Mouse (Mus musculus) adrenal gland, adult 18-20 months (tissue): ENCODE results near the gene Bckdhb. TPM values are rescaled to one million over a fixed set of nuclear protein-coding genes. Genes with fewer than 3 reads are reported as not detected.
"Not testable (repeated sequence)": the region's sequence is repeated elsewhere in the genome, so short reads cannot be mapped to it uniquely, and the experiment has no call there.

Experiments used
- DNase-seq, 2 experiments: peaks; one replicate each; pipeline ENCODE4 v3.0.0; 2021 to 2022; ENCODE audit warnings: low spot score in 2 of 2
- total RNA-seq, 2 experiments: library from RNA; stranded (reverse); gene quantifications; 1 replicate in 1 of 2; 2 replicates in 1 of 2; pipeline ENCODE4 v1.2.3; 2021

Gene Bckdhb
- total RNA-seq, 2 experiments from 2014 or later, result 75.3 to 113 TPM

DNA sequence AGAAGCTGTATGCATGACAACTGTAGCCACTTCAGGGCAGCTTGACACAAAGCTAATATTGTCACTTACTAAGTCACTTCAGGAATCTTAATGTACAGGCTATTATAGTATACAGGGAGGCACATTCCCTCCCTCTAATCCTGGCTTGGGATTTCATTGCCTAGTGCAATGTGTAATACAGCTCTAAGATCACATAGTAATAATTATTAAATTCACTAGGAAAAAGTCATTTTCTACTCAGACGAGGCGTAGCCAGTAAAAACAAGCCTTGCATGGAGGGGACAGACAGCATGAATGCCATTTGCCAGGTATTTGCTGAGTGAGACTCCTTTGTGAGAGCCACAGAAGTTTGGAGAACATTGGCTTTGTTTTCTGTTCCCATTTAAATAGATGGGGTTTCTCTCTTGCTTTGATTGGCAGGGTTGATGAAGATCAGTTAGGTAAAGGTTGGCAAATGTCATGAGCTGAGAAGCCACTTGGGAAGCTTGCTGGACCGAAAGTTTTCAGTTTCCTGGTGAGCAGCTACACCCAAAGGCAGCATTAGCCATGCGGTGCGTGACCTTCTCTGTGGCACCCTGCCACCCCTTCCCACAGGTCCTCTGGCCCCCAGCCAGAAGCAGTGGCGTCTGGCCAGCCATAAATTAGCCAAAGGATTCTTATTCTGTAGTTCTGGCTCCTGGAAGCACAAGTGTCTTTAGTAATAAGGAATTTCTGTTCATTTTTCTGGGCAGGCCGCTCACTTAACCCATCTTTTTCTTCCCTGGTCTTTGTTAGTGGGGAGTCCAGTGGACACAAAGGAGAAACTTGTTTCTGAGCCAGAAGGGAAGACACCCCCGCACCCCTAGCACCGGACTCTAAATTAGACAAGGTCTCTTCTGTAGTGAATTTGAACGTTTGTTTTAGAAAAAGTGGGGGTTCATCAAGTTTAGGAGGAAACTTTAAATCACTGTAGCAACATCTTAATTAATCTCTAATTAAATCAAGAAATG, 37.4 kb downstream of the Bckdhb start:
- peak; percentile 56 to 64 for DNase-seq

- DNase-seq, result no peak
Observed at GRCm38 (mm10) chr9:83963296-83963695, 38.4 kb downstream of the Bckdhb start.

- DNase-seq, result no peak
Observed at GRCm38 (mm10) chr9:83964376-83964775, 39.4 kb downstream of the Bckdhb start.

- DNase-seq, result peak in 1 of 2 experiments; percentile 20
Observed at GRCm38 (mm10) chr9:83967439-83968050, 42.6 kb downstream of the Bckdhb start.

DNA sequence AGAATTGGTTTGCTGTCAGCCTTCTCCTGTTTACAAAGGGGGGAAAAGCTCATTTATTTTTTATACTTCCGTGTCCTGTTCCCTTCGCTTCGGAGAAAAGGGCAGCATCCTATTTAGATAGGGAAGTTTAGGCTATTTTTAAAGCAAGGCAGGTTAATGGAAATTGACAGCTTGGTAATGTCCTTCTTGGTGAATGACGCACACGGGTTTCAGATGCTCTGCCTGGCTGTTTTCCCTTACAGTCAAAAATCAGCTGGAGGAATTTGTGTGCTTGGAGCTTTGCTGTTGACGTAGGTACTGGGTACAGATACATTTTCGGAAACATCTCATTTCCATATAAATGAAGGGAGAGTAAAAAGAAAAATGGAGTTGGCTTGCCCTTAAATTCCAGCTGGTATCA, 44.4 kb downstream of the Bckdhb start:
- DNase-seq, result no peak

- DNase-seq, result no peak
Observed at GRCm38 (mm10) chr9:83973467-83973866, 48.5 kb downstream of the Bckdhb start.

- no peak for DNase-seq
Observed at GRCm38 (mm10) chr9:83975811-83976210, 50.9 kb downstream of the Bckdhb start.

- no peak for DNase-seq
Observed at GRCm38 (mm10) chr9:83981234-83981633, 56.3 kb downstream of the Bckdhb start.

GRCm38 (mm10) chr9:84008961-84009360, 84.0 kb downstream of the Bckdhb start:
- no peak for DNase-seq

GRCm38 (mm10) chr9:84011146-84011545, 86.2 kb downstream of the Bckdhb start:
- no peak for DNase-seq

GRCm38 (mm10) chr9:84018141-84018540, 93.2 kb downstream of the Bckdhb start:
- DNase-seq, result not testable (repeated sequence)

GRCm38 (mm10) chr9:84019627-84020026, 94.7 kb downstream of the Bckdhb start:
- DNase-seq, result no peak

DNA sequence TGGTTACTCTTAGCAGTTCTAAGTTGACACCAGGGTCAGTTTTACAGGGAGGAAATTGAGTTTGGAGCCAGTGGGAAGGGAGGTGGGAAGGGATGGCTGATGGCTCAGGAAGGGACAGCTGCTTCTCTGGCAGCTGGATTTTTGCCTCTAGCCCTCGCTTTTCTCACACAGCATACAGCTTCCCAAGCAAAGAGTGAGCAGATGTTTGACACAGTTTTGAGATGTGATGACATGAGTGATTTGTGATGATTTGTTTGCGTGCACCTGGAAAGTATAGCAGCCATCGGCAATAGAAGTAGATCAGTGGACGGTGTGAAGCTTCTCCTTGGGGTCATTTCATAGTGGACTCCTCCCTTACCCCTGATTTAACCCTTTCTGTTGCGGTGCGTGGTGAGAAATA, 96.2 kb downstream of the Bckdhb start:
- DNase-seq, result no peak

- no peak for DNase-seq
Observed at GRCm38 (mm10) chr9:84028120-84028519, 103.2 kb downstream of the Bckdhb start.

GRCm38 (mm10) chr9:84030691-84031290, 105.8 kb downstream of the Bckdhb start:
- no peak for DNase-seq

DNA sequence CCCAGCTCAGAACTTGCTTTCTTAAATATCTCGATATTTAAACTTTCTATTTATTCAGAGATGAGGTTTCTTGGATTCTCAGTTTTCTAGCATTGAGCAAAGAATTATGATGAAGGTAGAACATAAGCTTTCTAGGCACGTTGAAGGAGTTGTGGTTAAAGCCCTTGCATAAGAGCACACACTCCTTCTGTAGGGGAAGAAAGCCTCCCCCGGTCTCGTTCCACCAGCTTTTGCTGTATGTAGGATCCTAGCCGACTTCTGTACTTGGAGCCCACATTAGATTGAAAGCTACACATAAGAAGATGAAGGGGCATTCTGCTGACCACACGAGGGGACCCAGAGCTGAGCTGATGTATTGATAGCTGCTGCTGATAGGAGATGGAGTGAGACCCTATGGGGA, 106.5 kb downstream of the Bckdhb start:
- no peak for DNase-seq

GRCm38 (mm10) chr9:84032669-84033341, 107.9 kb downstream of the Bckdhb start:
- no peak for DNase-seq

GRCm38 (mm10) chr9:84036046-84036445, 111.1 kb downstream of the Bckdhb start:
- DNase-seq, result no peak

GRCm38 (mm10) chr9:84037224-84037623, 112.3 kb downstream of the Bckdhb start:
- DNase-seq, result no peak

DNA sequence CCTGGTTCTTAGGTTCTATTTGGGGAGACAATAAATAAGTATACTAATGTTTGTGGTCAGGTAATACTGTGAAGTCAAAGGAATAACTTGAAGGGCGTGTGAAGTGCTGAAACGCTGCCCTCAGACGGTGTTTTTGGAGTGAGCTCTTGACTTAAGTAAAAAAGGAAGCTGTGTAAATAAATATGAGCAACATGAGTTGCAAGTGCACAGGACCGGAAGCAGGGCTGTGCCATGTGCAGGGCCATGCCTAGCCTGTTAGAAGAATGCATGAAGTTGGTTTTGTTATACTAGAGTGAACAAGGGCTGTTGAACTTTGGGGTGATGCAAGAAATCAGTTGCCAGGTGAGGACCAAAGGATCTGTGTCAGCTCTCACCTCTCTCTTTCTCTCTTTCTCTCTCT, 114.0 kb downstream of the Bckdhb start:
- no peak for DNase-seq

DNA sequence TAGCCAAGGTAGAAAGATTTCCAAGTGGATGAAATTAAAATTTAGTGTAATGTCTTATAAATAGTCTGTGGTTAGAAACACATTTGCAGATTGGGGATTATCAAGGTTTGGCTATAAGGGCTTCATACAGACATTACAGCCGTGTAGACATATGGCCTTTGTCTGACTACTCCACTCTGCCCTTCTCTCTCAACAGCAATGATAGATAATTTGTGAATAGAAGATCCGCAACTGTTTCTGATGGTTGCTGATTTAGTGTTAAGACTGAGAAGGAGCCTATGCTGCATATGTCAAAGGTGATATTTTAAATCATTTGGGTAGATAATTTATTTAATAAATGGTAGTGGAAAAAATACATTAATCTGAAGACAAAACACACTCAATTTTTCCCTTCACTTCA, 115.4 kb downstream of the Bckdhb start:
- no peak for DNase-seq
